Mouse (Mus musculus) thymus, postnatal 14 days (tissue): ENCODE measurements around the gene Heatr5a.

Experiments
- DNase-seq: peaks from one replicate; pipeline ENCODE4 v3.0.0; 2021

The Heatr5a gene

GRCm38 (mm10) chr12:51971070-51971664 lies at the start of gene Heatr5a:
Gene Heatr5a (minus strand): TSS chr12:51971321.
- peak; percentile 89 for DNase-seq

GRCm38 (mm10) chr12:52014494-52015029 lies 43.4 kb upstream of the Heatr5a start:
- no peak for DNase-seq

DNA sequence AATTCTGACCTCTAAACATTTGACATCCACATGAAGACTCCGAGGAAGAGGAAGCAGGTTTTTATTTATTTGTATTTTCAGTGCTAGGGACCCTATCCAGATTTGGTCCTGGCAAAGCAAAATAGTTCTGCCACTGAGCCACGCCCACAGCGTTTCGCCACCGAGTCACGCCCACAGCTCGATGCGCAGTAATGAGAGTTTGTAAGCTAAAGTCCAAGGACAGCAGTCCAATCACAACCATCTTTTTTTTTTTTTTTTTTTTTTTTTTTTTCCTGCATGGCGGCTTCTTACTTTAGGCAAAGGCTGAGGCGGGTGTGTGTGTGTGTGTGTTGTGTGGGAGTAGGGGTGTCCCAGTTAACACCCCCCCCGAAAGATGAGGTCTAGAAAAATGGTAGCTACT lies 42.9 kb upstream of the Heatr5a start:
- no peak for DNase-seq

DNA sequence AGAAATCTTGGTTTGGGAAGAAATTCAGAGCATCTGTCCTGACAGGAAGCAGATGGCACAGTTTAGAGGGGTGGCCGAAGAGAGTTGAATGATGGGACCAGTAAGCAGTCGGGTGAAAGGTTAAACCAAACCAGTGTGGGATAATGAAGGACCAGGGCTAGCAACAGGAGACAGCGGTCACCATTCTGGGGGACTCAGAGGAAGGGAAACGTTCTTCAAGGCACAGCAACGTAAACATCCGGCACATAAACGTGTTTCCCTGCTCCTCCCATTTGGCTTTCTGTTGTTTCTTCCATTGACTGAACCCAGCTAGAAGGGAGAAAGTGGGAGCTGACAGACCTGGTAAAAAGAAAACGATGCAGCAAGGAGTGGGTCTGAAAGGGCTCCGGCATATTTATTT lies 42.2 kb upstream of the Heatr5a start:
- DNase-seq = no peak

DNA sequence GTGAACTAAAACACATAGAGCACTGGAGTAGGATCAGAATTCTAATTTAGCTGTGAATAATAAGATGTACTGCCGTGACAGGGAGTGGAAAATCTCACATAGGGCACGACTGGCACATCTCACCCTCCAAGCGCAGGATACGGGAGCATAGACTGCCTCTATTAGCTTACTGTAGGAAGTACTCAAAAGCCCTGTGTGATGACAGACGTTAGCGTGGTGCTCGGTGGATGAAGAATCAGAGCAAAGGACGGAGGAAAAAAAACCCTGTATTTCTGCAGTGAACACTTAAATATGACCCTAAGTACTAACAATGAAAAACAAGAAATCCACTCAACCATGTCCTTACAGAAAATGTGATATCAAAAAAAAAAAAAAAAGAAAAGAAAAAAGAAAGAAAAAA lies 41.0 kb upstream of the Heatr5a start:
- no peak for DNase-seq

DNA sequence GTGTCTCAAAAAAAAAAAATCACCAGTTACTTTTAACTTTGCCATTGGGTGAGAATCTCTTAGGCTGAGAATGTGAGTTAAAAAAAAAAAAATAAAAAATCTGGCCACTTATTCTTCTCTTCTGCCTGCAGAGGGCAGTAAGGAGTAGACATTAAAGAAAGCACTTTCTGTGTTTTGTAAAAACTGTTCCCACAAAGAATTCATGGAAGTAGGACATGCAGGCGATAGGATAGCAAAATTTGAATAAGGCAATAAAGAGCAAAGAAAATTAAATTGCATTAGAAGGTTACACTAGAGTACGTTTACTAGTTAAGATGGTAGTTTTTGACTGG lies 39.5 kb upstream of the Heatr5a start:
- no peak for DNase-seq

- DNase-seq = no peak
These were observed 39.0 kb upstream of the Heatr5a start for GRCm38 (mm10) chr12:52009928-52010629.

DNA sequence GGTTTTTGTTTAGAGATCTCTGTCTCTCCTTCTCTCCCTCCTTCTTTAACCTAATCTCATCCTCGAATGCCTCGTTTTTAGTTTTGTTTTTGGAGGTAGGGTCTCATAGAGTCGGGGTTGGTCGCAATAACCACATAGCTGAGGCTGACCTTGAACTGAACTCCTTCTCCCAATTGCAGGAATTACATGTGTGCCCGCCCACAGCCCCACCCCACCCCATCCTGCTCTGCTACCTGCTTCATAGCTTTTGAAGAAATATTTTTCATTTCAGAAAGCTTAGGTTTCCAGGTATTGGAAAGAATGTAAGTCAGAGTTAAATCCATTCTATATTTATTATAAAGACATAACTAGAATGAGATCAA lies 35.5 kb upstream of the Heatr5a start:
- no peak for DNase-seq

DNA sequence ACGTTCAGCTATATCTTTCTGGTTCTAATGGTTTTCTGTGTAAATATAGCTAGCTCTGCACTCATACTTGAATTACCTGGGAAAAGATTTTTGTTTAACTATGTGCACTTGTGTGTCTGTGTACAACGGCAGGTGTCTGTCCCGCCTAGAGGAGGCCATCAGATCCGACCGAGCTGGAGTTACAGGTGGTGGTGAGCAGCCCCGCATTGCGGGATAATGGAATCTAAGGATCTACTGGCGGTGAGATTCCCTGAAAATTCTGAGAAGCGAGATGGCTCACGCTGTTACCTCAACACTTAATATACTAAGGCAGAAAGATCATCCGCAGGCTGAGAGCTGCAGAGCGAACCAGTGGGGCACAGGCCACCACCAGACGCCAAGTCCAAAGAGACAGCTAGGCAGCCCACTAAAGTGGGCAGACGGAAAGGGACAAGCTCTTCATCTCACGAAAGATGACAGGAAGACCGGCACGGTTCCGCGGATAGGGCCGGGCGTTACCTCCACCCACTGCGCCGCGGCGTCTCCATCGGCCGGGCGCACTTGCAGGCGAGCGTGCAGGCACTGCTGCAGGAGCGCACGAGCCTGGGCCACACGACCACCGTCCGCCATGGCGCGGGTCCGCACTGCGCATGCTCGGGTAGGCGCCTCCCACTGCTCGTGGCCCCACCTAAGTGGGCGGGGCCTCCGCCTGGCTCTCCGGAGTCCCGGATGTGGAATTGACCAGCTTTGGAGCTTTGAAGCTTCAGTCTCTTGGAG lies 34.9 kb upstream of the Heatr5a start, which contains the start of gene Dtd2:
Dtd2 (minus strand) TSS at position 625 of the 756 bp plus-strand sequence.
- DNase-seq = peak; percentile 96

GRCm38 (mm10) chr12:52002746-52003145 lies 31.6 kb upstream of the Heatr5a start:
- no peak for DNase-seq

- peak; percentile 75 for DNase-seq
These were observed 30.4 kb upstream of the Heatr5a start for GRCm38 (mm10) chr12:52001544-52001943.

DNA sequence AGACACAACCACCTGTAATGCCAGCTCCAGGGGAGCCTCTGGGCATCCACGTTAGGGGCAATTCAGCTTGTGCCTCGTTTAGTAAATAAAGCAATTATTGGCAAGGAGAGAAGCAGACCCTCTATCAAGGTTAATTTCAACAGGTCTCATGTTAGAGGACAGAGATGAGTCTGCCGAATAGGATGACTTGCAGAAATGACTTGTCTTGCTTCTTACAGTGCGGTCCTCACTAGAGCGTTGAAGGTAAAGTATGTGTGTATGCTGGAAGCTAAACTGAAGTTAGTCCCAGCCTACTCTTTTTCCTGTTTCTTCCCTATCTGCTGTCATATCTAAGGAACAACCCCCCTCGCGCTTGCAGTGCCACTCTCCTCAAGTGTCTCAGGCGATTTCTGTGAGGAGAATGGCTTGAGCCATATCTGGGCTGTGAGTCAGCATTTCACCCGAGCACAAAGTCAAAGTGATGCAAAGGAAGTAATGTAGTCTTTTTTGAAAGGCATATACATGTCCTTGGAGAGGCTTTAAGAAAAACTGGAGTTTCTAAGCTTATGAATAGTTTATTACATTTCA lies 27.3 kb upstream of the Heatr5a start:
- DNase-seq = no peak

- DNase-seq = no peak
These were observed 24.8 kb upstream of the Heatr5a start for GRCm38 (mm10) chr12:51995738-51996536.

DNA sequence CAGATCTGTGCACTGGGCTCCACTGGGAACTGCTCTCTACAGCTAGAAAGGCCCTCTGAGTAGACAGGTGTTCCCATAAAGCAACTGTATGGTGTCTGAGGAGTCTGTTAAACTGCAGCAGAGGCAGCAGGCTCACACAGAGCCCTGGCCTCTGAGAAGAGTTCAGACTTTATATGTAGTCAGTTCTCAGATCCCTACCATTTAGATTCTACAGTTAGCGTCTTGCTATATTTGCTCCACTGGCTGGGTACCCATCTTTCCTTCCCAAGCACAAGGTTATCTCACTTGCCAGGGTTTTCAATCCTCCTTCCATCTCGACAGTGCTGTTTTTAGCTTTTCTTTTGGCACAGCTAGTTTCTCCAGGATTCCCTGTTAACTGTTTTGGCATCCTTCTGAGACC lies 19.5 kb upstream of the Heatr5a start:
- DNase-seq = no peak

GRCm38 (mm10) chr12:51988536-51988935 lies 17.4 kb upstream of the Heatr5a start:
- DNase-seq = no peak

DNA sequence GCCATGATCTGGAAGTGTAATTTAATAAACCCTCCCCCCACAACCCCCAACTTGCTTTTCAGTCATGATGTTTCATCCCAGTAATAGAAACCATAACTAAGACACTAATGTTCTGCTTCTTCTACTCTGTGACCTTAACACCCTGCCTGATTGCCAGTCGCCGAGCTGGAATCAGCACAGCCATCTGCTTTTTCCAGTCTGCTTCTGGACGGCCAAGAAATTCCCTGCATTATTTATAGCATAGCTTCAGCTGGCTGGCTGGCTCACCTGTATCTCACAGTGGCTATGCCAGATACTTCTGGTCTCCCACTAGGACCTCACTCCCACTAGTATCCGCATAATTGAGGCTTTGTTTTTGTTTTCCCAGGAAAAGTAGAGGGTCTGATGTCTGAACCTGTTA lies 14.7 kb upstream of the Heatr5a start:
- no peak for DNase-seq

- no peak for DNase-seq
These were observed 14.1 kb upstream of the Heatr5a start for GRCm38 (mm10) chr12:51985163-51985748.

GRCm38 (mm10) chr12:51983625-51984024 lies 12.5 kb upstream of the Heatr5a start:
- no peak for DNase-seq

- DNase-seq = no peak
These were observed 5.4 kb upstream of the Heatr5a start for GRCm38 (mm10) chr12:51976531-51976930.

GRCm38 (mm10) chr12:51974381-51974780 lies 3.3 kb upstream of the Heatr5a start:
- no peak for DNase-seq

GRCm38 (mm10) chr12:51972269-51973065 lies 1.3 kb upstream of the Heatr5a start:
- peak; percentile 24 for DNase-seq
